Comparison of ENCODE assay signal across 10 mouse cellular contexts in the genomic region with DNA sequence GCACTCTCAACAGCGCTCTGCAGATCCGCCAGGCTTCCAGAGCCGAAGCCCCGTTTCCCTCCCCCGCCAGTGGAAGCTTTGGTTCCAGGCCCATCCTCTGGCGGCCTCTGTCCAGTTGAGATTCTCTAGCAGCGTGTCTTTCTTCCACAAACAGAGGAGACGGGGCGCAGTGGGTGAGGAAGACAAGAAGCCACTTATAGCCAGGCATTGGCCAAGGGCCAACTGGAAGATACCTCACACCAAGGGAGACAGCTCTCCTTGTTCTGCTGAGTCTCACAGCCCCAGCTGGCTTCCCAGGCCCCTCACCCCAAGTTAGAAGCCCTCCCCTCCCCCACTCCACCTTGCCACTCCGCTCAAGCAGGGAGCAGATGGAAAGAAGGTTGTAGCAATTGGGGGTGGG. TPM values are rescaled to one million over a fixed set of nuclear protein-coding genes. Genes with fewer than 3 reads are reported as not detected.
A peak's percentile ranks its signal among the peaks of the same experiment; 100 is the strongest.
DNase-seq lines count a peak whose midpoint lies in the region; ATAC-seq lines count a peak whose summit lies in the region.
"Had no signal": no experiment of that assay in that cellular context is flagged by ENCODE, and none has a peak within 500 bp of the region (broad histone marks: within the 10 kb centered on the region; RNA-seq: fewer than 3 reads in every experiment).

No protein-coding gene starts in this region.

- H3K9ac ChIP-seq in heart, embryonic 15.5 days: no peak overlapping the region

- H3K36me3 ChIP-seq in heart, embryonic 15.5 days: no peaks in the 10 kb centered on the region
- no peaks in the 10 kb centered on the region for H3K36me3 ChIP-seq in forebrain, embryonic 10.5 days (replicated peaks)

- 1% methylated on average over 10 of the region's 10 CpGs for WGBS in heart, embryonic 15.5 days
- WGBS in forebrain, embryonic 10.5 days: 8% methylated on average over 10 of the region's 10 CpGs

- DNase-seq in heart, adult 11 months: no peak
- DNase-seq in forebrain, embryonic 10.5 days (ENCODE audit: extremely low spot score, low spot score): no peak
- DNase-seq in layer of hippocampus, postnatal 10 days (ENCODE audit: low spot score in 2 of 2): peak; percentile 75 to 79
- peak; percentile 70 for DNase-seq in right cerebral cortex, adult 18-20 months
- no peak for DNase-seq in adipocyte (ENCODE audit: low spot score)
- no peak for DNase-seq in kidney, adult 9 months

- H3K4me2 ChIP-seq in heart, embryonic 15.5 days: peak overlapping the region; percentile 63; the same call in 1 of the 2 replicates

- H3K9me3 ChIP-seq in heart, embryonic 15.5 days (replicated peaks): no peaks in the 10 kb centered on the region
- no peaks in the 10 kb centered on the region for H3K9me3 ChIP-seq in forebrain, embryonic 10.5 days

- no peak for ATAC-seq in heart, embryonic 15.5 days (replicated peaks; ENCODE audit: insufficient number of reproducible peaks, insufficient read depth, low FRiP score, low read depth)
- ATAC-seq in monocyte, adult 5-6 weeks (replicated peaks; ENCODE audit: insufficient number of reproducible peaks, low FRiP score, low TSS enrichment, poor library complexity, severe bottlenecking): no peak

- H3K27ac ChIP-seq in heart, embryonic 15.5 days: no peak overlapping the region
- H3K27ac ChIP-seq in forebrain, embryonic 10.5 days: peak overlapping the region; percentile 75; the same call in 1 of the 2 replicates

- no peak overlapping the region for H3K4me3 ChIP-seq in heart, embryonic 15.5 days
- H3K4me3 ChIP-seq in forebrain, embryonic 10.5 days: peak overlapping the region; percentile 57; the same call in 1 of the 2 replicates

- H3K27me3 ChIP-seq in heart, embryonic 15.5 days: peaks cover 98% of the 10 kb centered on the region
- H3K27me3 ChIP-seq in forebrain, embryonic 10.5 days (ENCODE audit: poor library complexity, severe bottlenecking): peaks cover 100% of the 10 kb centered on the region

- H3K4me1 ChIP-seq in heart, embryonic 15.5 days (replicated peaks): peaks cover 16% of the 10 kb centered on the region
- peaks cover 53% of the 10 kb centered on the region for H3K4me1 ChIP-seq in forebrain, embryonic 10.5 days

RNA-seq across cellular contexts. Expression of gene Sez6l, which starts 0.8 kb away (rescaled TPM):
- polyA plus RNA-seq in heart, embryonic 15.5 days (2015; fragmentation: Nextera tagmentation; extraction: Ambion mirVana): 0.33 and 0.53 TPM in 2 replicates
- polyA plus RNA-seq in forebrain, embryonic 10.5 days (2016; fragmentation: Nextera tagmentation; extraction: Ambion mirVana): 0.65 and 1.4 TPM in 2 replicates
- total RNA-seq in layer of hippocampus, postnatal 10 days (2021): 100 to 1,000 TPM; 192 TPM
- total RNA-seq in monocyte, adult 5-6 weeks (2017): 0.67 TPM in 1 of 3 replicates, not detected in the others
- polyA plus RNA-seq: C2C12; liver, adult 2 months had no signal

Comparison
In these comparisons a context has a peak if more than half of its experiments do, and no peak if none do; other contexts are left out.
1. DNase-seq: peak in layer of hippocampus, postnatal 10 days (2 of 2) and right cerebral cortex, adult 18-20 months (single experiment); none in heart, adult 11 months (single experiment), forebrain, embryonic 10.5 days (single experiment), adipocyte (single experiment) and kidney, adult 9 months (single experiment).
2. RNA of gene Sez6l, which starts 0.8 kb away (total RNA-seq): 192 TPM in layer of hippocampus, postnatal 10 days; 0.67 TPM in monocyte, adult 5-6 weeks; every median in the first group is over 100 times any median in the second.